Mouse (Mus musculus): ENCODE data around the gene Cmya5.
"Not testable (repeated sequence)": the region's sequence is repeated elsewhere in the genome, so short reads cannot be mapped to it uniquely, and the experiment has no call there.

Cmya5 gene

DNA sequence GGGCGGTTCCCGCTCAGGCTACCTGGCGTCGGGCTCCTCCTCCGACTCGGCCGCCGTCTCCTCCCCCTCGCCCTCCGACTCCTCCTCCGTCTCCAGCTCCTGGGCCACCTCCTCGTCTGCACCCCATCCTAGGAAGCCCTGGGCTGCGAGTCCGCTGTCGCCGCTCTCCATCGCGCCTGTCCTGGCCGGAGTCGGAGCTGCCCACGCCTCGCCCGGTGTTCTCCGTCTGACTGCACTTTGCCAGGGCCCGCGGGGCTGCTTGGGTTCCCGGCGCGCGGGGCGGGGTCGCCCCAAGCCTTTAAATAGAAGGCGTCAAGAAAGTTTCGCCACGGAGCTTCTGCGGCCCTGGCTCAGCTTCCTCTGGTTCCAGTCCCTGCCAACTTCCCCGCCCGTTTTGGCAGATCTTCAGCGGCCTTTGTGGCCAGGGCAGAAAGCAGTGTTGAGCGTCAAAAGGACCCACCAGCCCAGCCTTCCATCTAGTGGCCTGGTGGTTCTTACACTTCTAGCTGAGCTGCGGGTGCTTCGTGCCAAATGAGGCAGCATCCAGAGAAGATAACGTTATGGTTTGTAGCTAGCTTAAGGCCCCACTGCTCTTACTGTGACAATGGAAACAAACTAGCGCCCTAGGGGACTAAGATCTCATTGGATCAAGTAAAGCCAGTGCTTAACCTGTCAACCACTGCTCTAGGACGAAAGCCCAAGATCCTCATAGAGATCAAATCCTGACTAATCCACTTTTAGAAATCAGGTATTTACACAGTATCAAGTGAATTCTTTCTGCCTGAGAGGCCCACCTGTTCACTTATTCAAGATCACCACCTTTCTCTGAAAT, at the start of gene Cmya5:
Gene Cmya5, minus strand, starts transcription at position 389 of the 832 bp plus-strand sequence.
- DNase-seq: peak; percentile 89 to 93

DNA sequence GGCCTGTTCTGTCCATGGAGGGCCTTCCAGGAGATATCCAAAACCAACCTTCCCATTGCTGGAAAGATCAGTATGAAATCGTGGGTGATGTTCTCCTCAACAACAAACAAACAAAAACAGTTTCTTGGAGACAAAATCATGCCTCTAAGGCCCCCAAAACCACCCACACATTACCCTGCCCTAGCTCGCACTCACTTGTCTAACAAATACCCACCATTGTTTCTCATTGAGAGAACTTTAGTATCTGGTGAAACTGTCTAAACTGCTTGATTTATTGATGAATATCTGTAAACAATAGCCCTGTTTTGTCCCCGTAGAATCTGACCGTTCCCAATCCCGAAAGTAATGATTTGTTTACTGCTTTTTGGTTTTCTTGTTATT, 48.1 kb upstream of the Cmya5 start:
- no peak for DNase-seq

DNA sequence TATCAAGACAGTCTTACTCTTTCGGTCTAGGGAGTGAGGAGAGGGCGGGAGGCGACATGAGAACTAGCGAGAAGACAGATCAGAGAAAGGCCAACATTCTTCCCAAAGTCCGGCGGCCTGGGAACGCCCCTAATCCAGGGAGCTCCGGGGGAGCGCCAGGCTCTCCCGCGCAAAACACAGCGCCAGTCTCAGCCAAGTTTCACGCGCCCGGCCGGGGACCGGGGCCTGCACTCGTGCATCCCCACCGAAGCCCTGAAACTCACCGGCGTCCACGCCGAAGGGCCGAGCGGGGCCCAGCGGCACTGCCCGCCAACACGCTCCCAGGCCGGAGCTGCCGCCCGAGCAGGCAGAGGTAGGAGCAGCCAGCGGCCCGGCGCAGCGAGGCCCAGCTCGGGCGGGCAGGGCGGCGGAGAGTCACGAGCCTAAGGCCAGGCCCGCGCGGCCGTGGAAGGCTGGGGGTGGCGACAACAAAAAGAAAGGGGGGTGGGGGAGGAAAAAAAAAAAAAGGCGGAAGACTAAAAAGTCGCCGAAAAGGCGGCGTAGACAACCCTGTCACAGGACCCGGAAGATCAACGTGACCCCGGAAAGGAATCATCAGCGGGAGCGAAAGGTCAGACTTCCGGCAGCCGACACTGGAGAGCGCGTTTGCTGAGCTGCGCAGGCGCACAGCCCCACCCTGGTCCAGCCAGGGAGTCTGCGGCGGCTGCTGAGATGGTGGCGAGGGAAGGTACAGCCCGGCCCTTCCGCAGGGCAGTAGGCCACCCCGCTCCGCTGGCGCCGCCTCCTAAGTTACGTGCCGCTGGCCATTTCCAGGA, 47.5 kb upstream of the Cmya5 start, which contains the start of gene Tent2:
Gene Tent2, minus strand, starts transcription at position 555 of the 815 bp plus-strand sequence.
- DNase-seq: peak; percentile 94 to 97

DNA sequence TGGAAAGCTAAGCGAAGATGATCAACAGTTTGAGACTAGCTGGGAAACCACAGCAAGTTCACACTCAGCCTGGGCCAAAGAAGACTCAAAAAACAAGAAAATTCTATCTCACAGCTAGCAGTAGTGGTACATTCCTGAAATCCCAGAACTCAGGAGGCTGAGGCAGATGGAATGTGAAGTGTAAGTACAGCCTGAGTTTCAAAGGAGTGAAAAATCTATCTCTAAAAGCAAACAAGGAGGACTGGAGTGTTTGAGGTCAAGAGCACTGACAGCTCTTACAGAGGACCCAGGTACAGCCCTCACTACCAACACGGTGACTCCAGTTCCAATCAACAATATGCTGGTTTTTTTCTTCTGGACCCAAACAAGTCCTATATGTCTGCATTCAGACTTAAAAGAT, 44.9 kb upstream of the Cmya5 start:
- DNase-seq: no peak

- no peak for DNase-seq
Observed at GRCm38 (mm10) chr13:93188738-93189137, 44.2 kb upstream of the Cmya5 start.

DNA sequence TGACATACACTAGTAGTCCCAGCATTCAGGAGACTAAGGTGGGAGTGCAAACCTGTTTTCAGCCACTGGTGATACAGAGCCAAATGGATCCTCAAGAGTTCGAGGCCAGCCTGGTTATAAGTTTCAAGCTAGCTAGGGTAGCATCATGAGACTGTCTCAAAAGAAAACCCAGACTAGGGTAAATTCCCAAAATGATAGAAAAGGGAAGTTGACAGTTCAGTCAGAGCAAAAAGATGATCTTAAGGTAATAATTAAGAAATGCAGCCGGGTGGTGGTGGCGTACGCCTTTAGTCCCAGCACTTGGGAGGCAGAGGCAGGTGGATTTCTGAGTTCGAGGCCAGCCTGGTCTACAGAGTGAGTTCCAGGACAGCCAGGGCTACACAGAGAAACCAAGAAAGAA, 43.3 kb upstream of the Cmya5 start:
- not testable (repeated sequence) for DNase-seq

- no peak for DNase-seq
Observed at GRCm38 (mm10) chr13:93180351-93180750, 35.8 kb upstream of the Cmya5 start.

DNA sequence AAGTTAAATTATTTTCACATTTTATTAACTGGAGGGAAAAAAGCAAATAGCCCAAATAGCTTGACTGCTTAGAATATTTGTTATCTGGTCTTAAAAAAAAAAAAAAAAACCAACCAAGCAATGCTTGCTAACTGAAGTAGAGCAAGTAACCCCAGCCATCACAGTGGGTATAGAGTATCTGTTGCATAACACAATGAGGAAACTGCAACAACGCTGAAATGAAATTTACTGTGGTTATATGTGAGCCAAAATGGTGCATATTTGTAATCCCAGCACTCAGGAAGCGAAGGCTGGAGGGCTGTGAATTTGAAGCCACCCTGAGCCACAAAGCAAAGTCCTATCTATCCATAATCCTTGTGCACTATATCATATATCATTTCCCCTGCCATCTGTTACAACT, 35.0 kb upstream of the Cmya5 start:
- DNase-seq: no peak

GRCm38 (mm10) chr13:93177571-93177970, 33.0 kb upstream of the Cmya5 start:
- DNase-seq: no peak

- no peak for DNase-seq
Observed at GRCm38 (mm10) chr13:93163303-93163702, 18.8 kb upstream of the Cmya5 start.

- DNase-seq: no peak
Observed at GRCm38 (mm10) chr13:93162456-93162855, 17.9 kb upstream of the Cmya5 start.

DNA sequence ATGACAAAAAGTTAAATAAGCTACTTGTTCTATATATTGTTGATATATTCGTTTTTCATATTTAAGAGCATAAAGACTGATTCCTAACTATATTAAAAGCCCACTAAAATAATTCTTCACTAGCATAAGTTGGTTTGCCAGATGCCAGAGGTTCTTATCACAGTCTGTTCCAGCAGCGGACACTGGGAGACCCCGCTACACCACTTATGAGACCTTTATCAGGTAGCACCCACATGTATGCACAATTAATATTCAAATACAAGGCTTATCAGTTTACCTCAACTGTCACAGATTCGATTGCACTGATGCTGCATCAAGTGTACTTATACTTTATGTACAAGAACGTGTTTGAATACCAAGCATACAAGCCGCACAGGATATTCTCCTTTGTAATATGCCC, 13.7 kb upstream of the Cmya5 start:
- no peak for DNase-seq

DNA sequence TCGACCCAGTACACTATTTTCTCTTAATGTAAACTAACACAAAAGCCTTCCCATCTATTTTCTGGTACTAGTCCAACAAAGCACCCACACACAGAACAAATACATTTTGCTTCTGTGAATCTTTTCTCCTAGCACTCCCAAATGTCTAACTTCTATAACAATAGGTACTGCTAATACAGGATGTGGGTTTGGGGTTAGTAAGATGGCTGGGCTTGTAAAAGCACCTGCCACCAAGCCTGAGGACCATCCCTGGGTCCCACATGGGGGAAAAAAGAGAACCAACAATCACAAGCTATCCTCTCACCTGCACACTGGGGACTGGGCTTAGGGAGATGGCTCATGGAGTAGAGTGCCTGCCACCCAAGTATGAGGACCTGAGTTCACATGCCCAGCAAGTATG, 8.8 kb upstream of the Cmya5 start:
- DNase-seq: no peak

GRCm38 (mm10) chr13:93143819-93144283, 673 bp downstream of the Cmya5 start:
- peak in 1 of 2 experiments; percentile 4 for DNase-seq

GRCm38 (mm10) chr13:93141184-93141583, 3.3 kb downstream of the Cmya5 start:
- DNase-seq: no peak

DNA sequence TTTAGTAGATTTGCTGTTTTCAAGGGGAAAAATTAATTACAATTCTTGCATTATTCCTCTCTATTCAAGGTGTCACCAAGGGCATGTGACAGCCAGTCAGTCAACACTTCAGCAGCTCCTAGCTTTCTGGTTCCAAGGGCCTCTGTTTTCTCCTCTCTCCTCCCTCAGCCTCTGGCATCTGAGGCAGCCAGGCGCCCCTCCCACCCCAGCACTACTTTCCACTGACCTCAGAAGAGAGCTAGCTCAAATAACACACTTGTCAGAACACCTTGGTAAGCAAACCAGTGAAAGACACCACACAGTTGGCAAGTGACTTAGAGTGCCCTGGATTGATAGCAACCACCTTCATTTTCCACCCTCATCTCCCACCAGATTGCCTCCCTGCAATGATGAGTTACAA, 6.5 kb downstream of the Cmya5 start:
- no peak for DNase-seq

DNA sequence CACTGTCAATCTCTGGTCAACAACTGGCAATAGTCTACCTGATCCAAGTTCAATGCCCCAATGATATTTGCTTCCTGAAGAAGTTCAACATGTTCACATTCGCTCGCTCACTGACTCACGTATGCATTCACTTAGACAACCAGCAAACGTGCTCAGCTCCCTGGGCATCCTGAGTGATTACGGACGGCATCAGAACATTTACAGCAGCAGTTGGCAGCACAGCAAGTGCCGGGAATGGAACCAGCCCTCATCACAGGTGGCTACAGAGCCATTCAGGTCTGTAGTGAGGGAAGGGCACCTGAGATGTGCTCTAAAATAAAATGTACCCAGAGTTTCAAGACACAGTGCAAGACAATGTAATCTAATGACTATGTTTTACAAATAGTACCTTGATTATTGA, 7.4 kb downstream of the Cmya5 start:
- DNase-seq: no peak

DNA sequence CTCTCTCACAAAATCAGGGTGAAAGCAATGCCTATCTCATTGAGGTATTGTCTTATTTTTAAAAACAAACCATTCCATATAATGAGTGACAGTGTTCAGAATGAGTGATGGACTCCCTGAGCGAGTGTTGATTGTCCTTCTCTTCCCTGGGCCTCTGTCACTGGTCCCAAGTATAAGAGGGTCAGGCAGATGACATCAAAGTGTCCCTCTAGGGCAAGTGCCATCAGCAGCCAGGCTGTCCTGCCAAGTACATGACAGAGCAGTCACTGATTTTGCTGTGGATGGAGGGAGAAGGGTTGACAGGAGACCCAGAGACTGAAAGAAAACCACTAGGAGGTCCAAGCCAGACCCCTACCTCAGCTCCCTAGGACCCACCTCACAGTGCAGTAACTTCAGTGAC, 8.3 kb downstream of the Cmya5 start:
- DNase-seq: no peak

- no peak for DNase-seq
Observed at GRCm38 (mm10) chr13:93135501-93135900, 9.0 kb downstream of the Cmya5 start.

GRCm38 (mm10) chr13:93130674-93131073, 13.8 kb downstream of the Cmya5 start:
- DNase-seq: no peak

DNA sequence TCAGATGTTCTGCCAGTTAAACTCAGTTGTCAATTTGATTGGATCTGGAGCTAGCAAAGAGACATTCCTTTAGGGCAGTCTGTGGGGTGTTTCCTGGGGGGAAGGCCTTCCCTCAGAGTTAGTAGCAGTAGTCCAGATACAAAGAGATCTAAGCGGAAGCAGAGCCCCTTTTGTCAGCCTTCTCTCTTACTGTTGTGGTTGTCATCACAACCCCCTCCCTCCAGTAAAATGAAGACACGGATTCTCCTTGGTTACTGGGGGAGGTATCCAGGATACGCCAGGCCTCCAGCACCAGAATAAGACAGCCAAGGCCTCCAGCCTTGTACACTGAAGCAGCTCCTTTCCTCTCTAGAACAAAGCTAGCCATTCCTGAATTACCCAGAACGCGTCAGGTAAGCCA, 15.6 kb downstream of the Cmya5 start:
- DNase-seq: no peak

DNA sequence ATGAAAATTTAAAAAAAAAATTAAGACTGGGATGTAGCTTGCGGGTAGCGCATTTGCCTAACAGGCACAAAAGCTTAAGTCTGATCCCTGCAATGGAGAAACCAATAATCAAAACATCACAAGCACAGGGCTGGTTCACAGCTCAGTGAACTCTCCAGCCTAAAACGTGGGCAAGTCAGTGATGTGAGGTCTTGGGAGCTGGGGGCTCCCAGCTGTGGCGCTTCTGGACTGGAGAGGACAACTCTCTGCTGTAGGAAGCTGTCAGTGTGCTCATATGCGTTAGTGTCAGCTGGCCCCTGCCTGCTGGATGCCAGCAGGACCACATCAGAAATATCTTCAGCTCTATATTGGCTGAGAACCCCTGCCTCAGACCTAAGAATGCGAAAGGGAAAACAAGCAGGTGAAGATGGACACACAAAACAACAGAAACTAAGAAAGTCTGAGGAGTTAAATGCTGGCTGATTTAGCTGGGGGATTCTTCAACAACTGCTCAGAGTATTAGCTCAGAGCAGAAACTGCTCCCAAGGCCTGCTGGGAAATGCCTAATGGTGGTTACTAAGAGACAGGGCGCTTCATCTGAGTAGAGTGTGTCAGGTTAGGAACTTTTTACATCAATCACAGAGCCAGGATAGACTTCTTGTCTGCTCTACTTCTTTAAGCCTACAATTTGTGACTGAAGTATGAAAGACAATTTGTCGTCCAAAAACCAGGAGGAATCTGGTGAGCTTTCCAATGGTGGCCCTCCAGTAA, 16.2 kb downstream of the Cmya5 start:
- DNase-seq: no peak

DNA sequence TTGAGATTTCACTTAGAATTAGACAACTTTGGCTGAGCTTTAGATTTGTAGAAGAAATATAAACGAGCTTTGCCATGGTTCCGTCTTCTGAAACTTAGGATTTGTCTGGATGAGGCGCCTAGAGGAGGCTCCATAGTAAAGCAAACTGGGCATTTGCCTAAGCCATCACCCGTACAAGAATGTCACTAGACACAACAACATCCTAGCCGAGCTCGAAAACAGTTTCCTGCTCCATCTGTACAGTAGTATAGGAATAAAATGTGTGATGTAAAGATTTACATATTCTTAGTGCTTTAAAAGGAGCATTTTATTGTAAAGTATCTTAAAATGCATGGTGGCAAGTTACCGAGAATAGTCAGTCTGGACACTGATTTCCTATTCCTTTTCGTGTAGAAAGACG, 22.2 kb downstream of the Cmya5 start:
- no peak for DNase-seq

Measured in kidney, adult 8-10 months (tissue).